ENCODE assay signal across 13 mouse cellular contexts in genomic region chr4:5437076-5437475, GRCm38 (mm10).
"Had no signal": no experiment of that assay in that cellular context is flagged by ENCODE, and none has a peak within 500 bp of the region (broad histone marks: within the 10 kb centered on the region; RNA-seq: fewer than 3 reads in every experiment).

No protein-coding gene starts in this region.

- H3K27me3 ChIP-seq: limb, embryonic 15.5 days; liver, embryonic 12.5 days; megakaryocyte, embryonic 14.5 days; neural tube, embryonic 12.5 days; stomach, embryonic 15.5 days had no signal

- DNase-seq: kidney, adult 18-20 months; kidney, postnatal 10 days; lung, embryonic 14.5 days; lung, postnatal 10 days; right cerebral cortex, postnatal 14 days; thymus, postnatal 36 days had no signal

- H3K27ac ChIP-seq: limb, embryonic 15.5 days; liver, embryonic 12.5 days; macrophage; neural tube, embryonic 12.5 days; stomach, embryonic 15.5 days had no signal

- ATAC-seq: inflammation-experienced regulatory T-cells, adult 6 months; liver, embryonic 12.5 days had no signal

- H3K36me3 ChIP-seq: limb, embryonic 15.5 days; liver, embryonic 12.5 days; neural tube, embryonic 12.5 days; stomach, embryonic 15.5 days had no signal

- H3K9me3 ChIP-seq: limb, embryonic 15.5 days; liver, embryonic 12.5 days; megakaryocyte, embryonic 14.5 days; neural tube, embryonic 12.5 days; stomach, embryonic 15.5 days had no signal

- H3K4me1 ChIP-seq: limb, embryonic 15.5 days; liver, embryonic 12.5 days; megakaryocyte, embryonic 14.5 days; neural tube, embryonic 12.5 days; stomach, embryonic 15.5 days had no signal

- H3K4me3 ChIP-seq: limb, embryonic 15.5 days; liver, embryonic 12.5 days; megakaryocyte, embryonic 14.5 days; neural tube, embryonic 12.5 days; stomach, embryonic 15.5 days had no signal

- H3K4me2 ChIP-seq: limb, embryonic 15.5 days; liver, embryonic 12.5 days; lung, embryonic 14.5 days; neural tube, embryonic 12.5 days; stomach, embryonic 15.5 days had no signal

- H3K9ac ChIP-seq: limb, embryonic 15.5 days; liver, embryonic 12.5 days; lung, embryonic 14.5 days; neural tube, embryonic 12.5 days; stomach, embryonic 15.5 days had no signal
